Mouse (Mus musculus) Patski (cell line): ENCODE data around the gene Tor1b. TPM values are rescaled to one million over a fixed set of nuclear protein-coding genes. Genes with fewer than 3 reads are reported as not detected.

Experiments
- ATAC-seq: fragments of 100-300 bp; one replicate; pipeline ENCODE4 v1.8.0; 2021
- CTCF ChIA-PET: fragments of 350-600 bp; sonication (Branson Sonifier 250); formaldehyde crosslinking; loops from one replicate; lab custom pipeline; 2022; ENCODE audit warnings: inconsistent platforms; lab: Charles Lee
- POLR2A ChIA-PET: fragments of 350-600 bp; sonication (Branson Sonifier 250); formaldehyde crosslinking; loops from one replicate; lab custom pipeline; 2022; ENCODE audit warnings: antibody characterized with exemption, inconsistent platforms; lab: Charles Lee
- DNase-seq: peaks from one replicate; pipeline ENCODE4 v3.0.0-alpha.2; 2011; ENCODE audit warnings: low read depth, low spot score
- H3K27me3 ChIP-seq: fragments of 371-371 bp; one replicate; pipeline ENCODE4 v1.5.1; 2021
- CTCF ChIP-seq: fragments of 100-300 bp; IDR thresholded peaks from one replicate; pipeline ENCODE4 v1.5.1; 2021
- in situ Hi-C: fragments of 300-500 bp; cut with MboI; formaldehyde crosslinking; loops from 3 replicates; pipeline ENCODE4 v1.11.1; 2018; ENCODE audit warnings: low pct_unique_long_range_greater_than_20kb, mixed read lengths
- polyA plus RNA-seq: library from polyadenylated mRNA; unstranded; gene quantifications from one replicate; pipeline ENCODE4 v1.2.3, GENCODE M21; 2021

Gene Tor1b
- polyA plus RNA-seq, 1 experiment from 2014 or later: 65.8 TPM

DNA sequence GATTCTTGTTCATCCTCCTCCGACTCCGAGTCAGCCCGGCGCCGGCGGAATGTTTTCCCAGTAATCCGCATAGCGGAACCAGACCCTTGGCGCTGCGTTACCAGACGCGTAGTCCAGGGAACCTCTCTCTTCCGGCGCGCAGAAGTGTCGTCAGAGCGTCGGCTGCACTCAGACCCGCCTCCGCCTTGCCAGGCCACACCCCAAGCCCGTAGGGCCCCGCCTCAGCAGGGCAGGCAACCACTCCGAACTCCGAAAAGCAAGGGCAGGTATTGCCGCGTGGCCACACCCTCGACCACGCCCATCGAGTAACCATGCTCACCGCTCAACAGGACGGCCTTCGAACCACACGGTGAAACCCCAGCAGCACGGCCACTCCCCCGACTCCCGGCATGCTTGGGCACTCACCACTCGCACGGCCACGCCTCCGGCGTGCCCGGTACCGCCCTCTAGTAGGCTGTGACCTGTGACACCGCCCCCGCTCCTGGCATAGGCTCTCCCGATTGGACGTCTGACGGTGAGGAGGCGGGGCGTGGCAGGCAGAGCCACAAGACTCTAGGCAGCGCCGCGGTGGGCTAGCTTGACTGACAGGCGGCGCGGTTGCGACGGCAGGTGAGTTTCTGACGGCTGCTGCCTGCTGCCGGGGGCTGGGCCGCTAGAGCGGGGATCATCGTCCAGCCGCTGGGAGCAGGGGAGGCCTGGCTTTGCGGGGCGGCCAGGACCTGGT, 29.2 kb downstream of the Tor1b start, which contains the start of the genes BC005624 and Usp20:
TSS of gene BC005624 (minus strand) at position 412 of the 724 bp plus-strand sequence.
TSS of gene Usp20 (plus strand) at position 490 of the 724 bp plus-strand sequence.
- DNase-seq (peak; percentile 99), ATAC-seq (peak; percentile 92)
- in situ Hi-C loops: no loop called here
- ChIA-PET CTCF (no interaction called here), POLR2A (interaction anchor here (1.6 kb wide), 1 partner anchor 14 kb away, joined by 3 read pairs; no protein-coding TSS in a partner anchor)
- no peaks in the 10 kb centered on the region for H3K27me3 ChIP-seq
- no peak for TF ChIP-seq CTCF

DNA sequence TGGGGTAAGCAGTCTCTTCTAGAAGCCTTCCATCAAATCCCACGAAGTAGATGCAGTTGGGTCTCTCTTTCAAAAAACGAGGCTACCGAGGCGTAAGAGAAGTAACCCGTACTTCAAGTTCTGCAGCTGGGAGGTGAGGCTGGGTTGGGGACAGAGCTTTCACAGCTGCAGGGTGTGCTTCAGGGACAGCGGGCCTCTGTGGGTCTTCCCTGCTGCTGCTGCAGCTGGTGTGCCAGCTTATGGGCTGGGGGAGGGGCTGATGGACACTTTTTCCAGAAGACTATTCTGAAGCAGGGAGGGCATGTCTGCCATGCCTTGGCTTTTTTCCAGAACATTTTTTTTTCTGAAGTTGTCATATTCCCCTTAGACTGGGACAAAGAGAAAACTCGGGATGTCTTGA, 30.3 kb downstream of the Tor1b start:
- no peak for ATAC-seq
- CTCF ChIA-PET: no interaction called here
- POLR2A ChIA-PET: interaction anchor here (1.6 kb wide), 1 partner anchor 13 kb away, joined by 3 read pairs; no protein-coding TSS in a partner anchor

DNA sequence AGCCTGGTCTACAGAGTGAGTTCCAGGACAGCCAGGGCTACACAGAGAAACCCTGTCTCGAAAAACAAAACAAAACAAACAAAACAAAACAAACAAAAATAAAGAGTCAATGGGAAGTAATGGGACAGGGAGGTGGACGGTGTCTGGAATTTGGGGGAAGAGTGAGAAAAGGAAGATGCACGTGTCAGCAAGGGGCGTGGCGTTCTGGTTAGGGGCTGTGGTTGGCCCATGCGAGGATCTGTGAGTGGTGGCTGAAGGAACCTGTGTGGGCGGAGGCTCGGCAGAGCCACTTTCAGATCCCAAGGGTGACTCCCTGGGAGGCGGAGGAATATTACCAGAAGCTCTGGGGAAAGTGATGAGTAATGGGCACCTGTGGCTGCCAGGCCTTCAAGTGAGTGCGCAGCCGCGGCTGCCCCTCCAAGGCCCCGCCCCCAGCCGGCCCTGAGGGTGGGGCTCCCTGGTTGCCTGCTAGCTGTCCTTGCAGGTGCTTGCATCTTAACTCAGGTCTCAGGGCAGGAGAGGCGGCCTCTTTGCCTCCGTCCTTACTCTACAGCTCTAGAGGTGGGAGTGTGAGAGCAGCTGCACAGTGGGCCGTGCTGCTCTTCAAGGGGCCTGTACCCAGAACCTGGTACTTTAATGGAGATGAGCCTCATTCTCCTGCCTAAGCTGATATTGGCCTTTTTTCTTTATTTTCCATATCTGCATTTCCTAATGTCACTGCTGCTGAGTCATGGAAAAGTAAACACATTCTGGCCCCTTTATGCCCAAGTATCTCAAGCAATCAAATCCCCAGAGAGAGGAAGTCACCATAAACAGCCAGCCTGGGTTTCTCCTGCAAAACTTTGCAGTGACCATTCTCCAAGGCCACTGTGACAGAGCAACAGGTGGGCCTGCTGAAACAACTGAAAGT, 32.6 kb downstream of the Tor1b start:
- TF ChIP-seq CTCF: no peak
- ATAC-seq (peak; percentile 5), DNase-seq (no peak)
- no peaks in the 10 kb centered on the region for H3K27me3 ChIP-seq
- in situ Hi-C loops: no loop called here
- ChIA-PET CTCF (no interaction called here), POLR2A (no interaction called here)

More for the DNA sequence above, 30.3 kb downstream of the Tor1b start:
- no peak for DNase-seq
- in situ Hi-C loops: no loop called here
- TF ChIP-seq CTCF: no peak
- H3K27me3 ChIP-seq: no peaks in the 10 kb centered on the region

DNA sequence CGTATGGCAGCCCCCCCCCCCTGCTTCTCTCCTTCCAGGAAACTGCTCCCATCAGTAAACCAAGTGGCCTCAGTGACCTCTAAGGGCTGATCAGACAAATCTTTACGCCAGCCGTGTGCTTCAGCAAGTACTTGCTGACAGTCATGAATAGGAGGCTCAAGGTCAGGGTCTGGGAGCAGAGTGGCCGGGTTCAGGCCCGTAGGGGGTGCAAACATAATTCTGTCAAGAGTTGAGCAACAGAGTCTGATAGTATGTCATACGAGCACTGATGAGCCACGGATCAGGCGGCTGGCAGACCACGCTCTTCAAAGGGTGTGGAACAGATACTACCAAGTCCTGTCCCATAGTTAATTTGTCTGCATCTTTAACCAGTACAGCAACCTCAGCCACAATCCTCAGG, 37.5 kb downstream of the Tor1b start:
- in situ Hi-C loops: no loop called here
- POLR2A ChIA-PET: no interaction called here
- no peak for TF ChIP-seq CTCF
- no peaks in the 10 kb centered on the region for H3K27me3 ChIP-seq
- DNase-seq: no peak
- ATAC-seq: no peak
- CTCF ChIA-PET: no interaction called here

DNA sequence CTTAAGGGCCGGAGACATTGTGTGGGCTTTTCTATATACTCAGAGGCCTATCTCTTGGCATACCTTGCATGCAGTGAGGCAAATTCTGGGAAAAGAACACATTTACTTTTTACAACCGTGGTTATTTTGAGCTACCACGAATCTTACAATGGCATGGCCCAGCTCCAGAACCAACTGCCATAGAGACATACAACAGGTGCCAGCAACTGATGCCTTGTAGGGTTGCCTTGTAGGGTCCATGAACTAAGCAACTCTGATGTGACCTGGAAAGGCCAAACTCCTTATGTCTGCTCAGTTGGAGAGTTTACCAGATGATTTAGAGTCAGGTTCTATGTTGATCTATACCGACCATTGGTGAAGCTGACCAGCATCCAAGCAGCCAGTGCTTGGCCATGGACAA, 42.1 kb downstream of the Tor1b start:
- H3K27me3 ChIP-seq: no peaks in the 10 kb centered on the region
- no peak for DNase-seq
- no peak for TF ChIP-seq CTCF
- CTCF ChIA-PET: interaction anchor here (1.5 kb wide), 1 partner anchor 11 kb away, joined by 3 read pairs; no protein-coding TSS in a partner anchor
- no peak for ATAC-seq
- POLR2A ChIA-PET: no interaction called here
- in situ Hi-C loops: no loop called here

DNA sequence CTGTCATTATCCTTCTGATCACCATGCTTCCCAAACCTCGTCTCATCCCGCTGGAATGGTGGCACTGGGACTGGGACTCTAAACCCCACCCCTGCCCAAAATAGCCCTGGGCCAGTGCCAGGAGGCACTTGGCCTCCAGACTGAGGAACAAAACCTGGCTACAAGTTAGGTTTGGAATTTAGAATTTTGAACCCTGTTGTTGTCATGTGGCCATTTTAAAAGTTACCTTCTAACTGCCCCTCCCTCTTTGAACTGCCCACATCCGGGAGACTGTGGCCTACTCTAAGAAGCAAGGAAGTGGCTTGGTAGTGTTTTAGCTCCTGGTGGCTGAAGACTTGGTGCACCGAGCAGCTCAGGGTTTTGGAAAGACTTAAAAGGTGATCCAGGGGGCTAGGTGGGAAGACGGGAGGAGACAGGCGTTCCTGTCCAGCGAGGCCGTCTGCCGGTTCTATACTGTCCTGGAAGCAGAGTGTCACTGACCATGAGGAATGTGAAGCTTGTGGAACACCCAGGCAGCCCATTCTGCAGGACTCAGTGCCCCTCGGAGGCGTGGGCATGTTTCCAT, 42.8 kb downstream of the Tor1b start:
- POLR2A ChIA-PET: interaction anchor here (0.9 kb wide), 1 partner anchor 12 kb away, joined by 3 read pairs; no protein-coding TSS in a partner anchor
- CTCF ChIA-PET: interaction anchor here (1.5 kb wide), 1 partner anchor 11 kb away, joined by 3 read pairs; no protein-coding TSS in a partner anchor
- no peak for DNase-seq
- in situ Hi-C loops: no loop called here
- ATAC-seq: peak; percentile 58
- no peak for TF ChIP-seq CTCF
- no peaks in the 10 kb centered on the region for H3K27me3 ChIP-seq

DNA sequence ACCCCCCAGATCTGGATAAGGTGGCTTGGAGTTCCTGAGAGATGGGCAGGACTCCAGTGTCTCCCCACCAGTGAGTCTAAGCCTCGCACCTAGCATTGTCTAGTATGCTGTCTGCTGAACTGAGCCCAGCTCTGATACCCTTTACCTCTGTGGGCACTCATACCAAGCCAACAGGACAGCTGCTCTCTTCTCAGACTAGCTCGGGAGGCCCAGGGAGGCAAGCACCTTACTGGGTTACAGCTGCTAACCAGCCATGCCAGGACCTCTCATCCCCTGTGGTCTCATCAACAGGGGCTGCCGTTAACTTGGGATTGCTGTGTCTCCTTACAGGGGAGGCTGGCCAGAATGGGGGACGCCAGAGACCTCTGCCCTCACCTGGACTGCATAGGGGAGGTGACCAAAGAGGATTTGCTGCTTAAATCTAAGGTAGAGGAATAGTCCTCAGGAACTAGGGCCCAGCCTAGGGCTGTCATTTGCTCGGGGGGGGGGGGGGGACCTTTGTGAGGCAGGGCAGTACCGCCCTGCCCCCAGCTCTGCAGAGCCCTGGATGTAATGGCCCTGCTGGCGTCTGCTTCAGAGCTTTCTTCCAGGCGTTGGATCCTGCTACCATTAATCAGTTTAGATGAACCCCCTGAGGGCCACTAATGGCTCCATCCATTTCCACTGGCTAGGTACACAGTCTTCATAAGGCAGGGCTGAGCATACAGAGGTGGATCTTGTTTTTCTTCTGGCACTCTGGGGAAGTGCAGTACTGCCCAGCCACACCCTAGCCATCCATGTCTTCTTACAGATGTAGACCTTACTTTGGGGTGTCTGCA, 45.9 kb downstream of the Tor1b start:
- DNase-seq: no peak
- in situ Hi-C loops: no loop called here
- POLR2A ChIA-PET: interaction anchor here (0.6 to 1.0 kb wide), 3 partner anchors 13 to 28 kb away, joined by 3 to 4 read pairs (median 3); no protein-coding TSS in a partner anchor
- no peaks in the 10 kb centered on the region for H3K27me3 ChIP-seq
- CTCF ChIA-PET: interaction anchor here (0.6 to 1.2 kb wide), 2 partner anchors 16 to 155 kb away, joined by 3 read pairs; no protein-coding TSS in a partner anchor
- no peak for ATAC-seq
- TF ChIP-seq CTCF: no peak

DNA sequence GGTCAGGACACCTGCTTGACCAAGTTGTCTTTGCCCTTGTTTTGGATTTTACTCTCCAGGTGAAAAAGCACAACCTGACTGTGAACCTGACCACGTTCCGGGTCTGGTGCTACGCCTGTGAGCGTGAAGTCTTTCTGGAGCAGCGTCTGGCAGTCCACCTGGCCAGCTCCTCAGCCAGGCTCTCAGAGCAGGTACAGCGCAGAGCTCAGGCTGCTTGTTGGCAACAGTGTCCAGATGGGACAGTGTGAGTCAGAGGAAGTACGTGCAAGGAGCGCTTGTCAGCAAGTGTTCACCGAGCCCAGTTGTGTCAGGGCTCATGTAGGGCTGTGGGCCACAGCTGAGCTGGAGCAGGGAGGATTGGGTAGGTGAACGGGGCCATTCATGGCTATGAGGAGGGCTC, 50.1 kb downstream of the Tor1b start:
- in situ Hi-C loops: no loop called here
- no peak for ATAC-seq
- H3K27me3 ChIP-seq: no peaks in the 10 kb centered on the region
- POLR2A ChIA-PET: no interaction called here
- TF ChIP-seq CTCF: no peak
- DNase-seq: no peak
- CTCF ChIA-PET: no interaction called here

DNA sequence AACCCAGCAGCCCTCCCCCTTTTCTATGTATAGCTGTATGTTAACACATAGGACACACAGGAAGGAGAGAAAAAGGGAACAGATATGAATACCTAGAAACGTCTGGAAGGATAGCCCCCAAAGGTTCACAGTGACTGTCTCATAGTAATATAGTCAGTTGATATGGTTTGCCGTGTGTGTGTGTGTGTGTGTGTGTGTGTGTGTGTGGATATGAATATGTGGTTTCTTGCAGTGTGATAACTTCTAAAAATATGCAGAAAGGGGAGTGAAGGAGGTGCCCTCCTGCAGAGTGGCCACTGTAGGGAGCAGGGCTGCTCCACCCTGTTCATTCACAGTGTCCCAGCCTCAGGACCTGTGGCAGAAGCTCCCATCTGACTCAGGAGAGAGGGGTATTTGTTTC, 52.7 kb downstream of the Tor1b start:
- ATAC-seq (no peak), DNase-seq (no peak)
- TF ChIP-seq CTCF: no peak
- H3K27me3 ChIP-seq: no peaks in the 10 kb centered on the region
- ChIA-PET POLR2A (no interaction called here), CTCF (interaction anchor here (1.2 kb wide), 1 partner anchor 10 kb away, joined by 3 read pairs; no protein-coding TSS in a partner anchor)
- in situ Hi-C loops: no loop called here
